Mouse (Mus musculus) limb, embryonic 12.5 days (tissue): ENCODE measurements around the gene Spaca3. TPM values are rescaled to one million over a fixed set of nuclear protein-coding genes. Genes with fewer than 3 reads are reported as not detected.

Experiments
- ATAC-seq: fragments of 200-750 bp; cut with Nextera tagmentation; 2 replicates; pipeline ENCODE4 v1.8.0; 2017; ENCODE audit warnings: low read depth, moderate TSS enrichment; ENCODE audit not compliant: insufficient number of reproducible peaks, insufficient read depth, low FRiP score, low TSS enrichment
- H3K27ac ChIP-seq: fragments of 300-500 bp; sonication (generic); 2 replicates; pipeline ENCODE4 v1.5.1; 2016; ENCODE audit warnings: mild to moderate bottlenecking, moderate library complexity
- H3K27me3 ChIP-seq: fragments of 300-500 bp; sonication (generic); 2 replicates; pipeline ENCODE4 v1.6.1; 2016; ENCODE audit warnings: mild to moderate bottlenecking, moderate library complexity
- H3K36me3 ChIP-seq: fragments of 300-500 bp; sonication (generic); 2 replicates; pipeline ENCODE4 v1.6.1; 2016; ENCODE audit warnings: mild to moderate bottlenecking, moderate library complexity
- H3K4me1 ChIP-seq: fragments of 300-500 bp; sonication (generic); replicated peaks from 2 replicates; pipeline ENCODE4 v1.6.1; 2016
- H3K4me2 ChIP-seq: fragments of 300-500 bp; sonication (generic); 2 replicates; pipeline ENCODE4 v1.6.1; 2016; ENCODE audit warnings: mild to moderate bottlenecking, moderate library complexity
- H3K4me3 ChIP-seq: fragments of 300-500 bp; sonication (generic); replicated peaks from 2 replicates; pipeline ENCODE4 v1.5.1; 2016; ENCODE audit warnings: mild to moderate bottlenecking
- H3K9ac ChIP-seq: fragments of 300-500 bp; sonication (generic); replicated peaks from 2 replicates; pipeline ENCODE4 v1.6.1; 2016; ENCODE audit warnings: mild to moderate bottlenecking, moderate library complexity
- H3K9me3 ChIP-seq: fragments of 300-500 bp; sonication (generic); 2 replicates; pipeline ENCODE4 v1.6.1; 2016; ENCODE audit warnings: mild to moderate bottlenecking, moderate library complexity
- whole genome bisulfite sequencing: fragments of 180-500 bp; shearing (Covaris S2); methylation state at CpG from one replicate; pipeline ENCODE4 v1.1.7; 2016; 5-methylcytosine and 5-hydroxymethylcytosine counted together
- polyA plus RNA-seq: library from polyadenylated mRNA; unstranded; fragments of >200 nt; fragmentation: Nextera tagmentation; extraction: Ambion mirVana; gene quantifications from 2 replicates; pipeline ENCODE4 v1.2.1, GENCODE M21; 2016

Gene Spaca3
- polyA plus RNA-seq, 1 experiment from 2014 or later = not detected

GRCm38 (mm10) chr11:80868039-80868438, 9.9 kb downstream of the Spaca3 start:
- Histone ChIP-seq H3K9ac (no peak overlapping the region), H3K36me3 (no peaks in the 10 kb centered on the region), H3K4me1 (no peaks in the 10 kb centered on the region), H3K27ac (no peak overlapping the region), H3K9me3 (no peaks in the 10 kb centered on the region), H3K4me2 (no peak overlapping the region), H3K27me3 (no peaks in the 10 kb centered on the region), H3K4me3 (no peak overlapping the region)
- ATAC-seq = no peak
- 93% methylated on average over 1 of the region's 1 CpGs for WGBS

- 63% methylated on average over 17 of the region's 17 CpGs for WGBS
- Histone ChIP-seq H3K9ac (no peak overlapping the region), H3K27me3 (no peaks in the 10 kb centered on the region), H3K27ac (no peak overlapping the region), H3K4me2 (no peak overlapping the region), H3K4me3 (no peak overlapping the region), H3K4me1 (no peaks in the 10 kb centered on the region), H3K9me3 (no peaks in the 10 kb centered on the region), H3K36me3 (no peaks in the 10 kb centered on the region)
- ATAC-seq = no peak
Observed at GRCm38 (mm10) chr11:80872509-80873474, 14.6 kb downstream of the Spaca3 start.

GRCm38 (mm10) chr11:80877131-80877651, 19.0 kb downstream of the Spaca3 start:
- Histone ChIP-seq H3K9me3 (no peaks in the 10 kb centered on the region), H3K4me1 (no peaks in the 10 kb centered on the region), H3K27me3 (no peaks in the 10 kb centered on the region), H3K4me3 (no peak overlapping the region), H3K27ac (peak overlapping the region; percentile 8; the same call in 1 of the 2 replicates), H3K9ac (no peak overlapping the region), H3K4me2 (no peak overlapping the region), H3K36me3 (no peaks in the 10 kb centered on the region)
- 65% methylated on average over 11 of the region's 11 CpGs for WGBS
- no peak for ATAC-seq

GRCm38 (mm10) chr11:80878026-80878425, 19.9 kb downstream of the Spaca3 start:
- H3K9ac ChIP-seq = no peak overlapping the region
- H3K4me3 ChIP-seq = no peak overlapping the region
- no peaks in the 10 kb centered on the region for H3K9me3 ChIP-seq
- WGBS = 82% methylated on average over 2 of the region's 2 CpGs
- no peaks in the 10 kb centered on the region for H3K4me1 ChIP-seq
- H3K27ac ChIP-seq = no peak overlapping the region
- H3K36me3 ChIP-seq = no peaks in the 10 kb centered on the region
- no peak overlapping the region for H3K4me2 ChIP-seq
- no peak for ATAC-seq
- no peaks in the 10 kb centered on the region for H3K27me3 ChIP-seq

GRCm38 (mm10) chr11:80882229-80882810, 24.2 kb downstream of the Spaca3 start:
- H3K9ac ChIP-seq = no peak overlapping the region
- no peaks in the 10 kb centered on the region for H3K4me1 ChIP-seq
- 87% methylated on average over 7 of the region's 7 CpGs for WGBS
- H3K27me3 ChIP-seq = no peaks in the 10 kb centered on the region; the same call in 1 of the 2 replicates
- ATAC-seq = no peak
- no peaks in the 10 kb centered on the region for H3K9me3 ChIP-seq
- no peak overlapping the region for H3K4me2 ChIP-seq
- no peak overlapping the region for H3K27ac ChIP-seq
- H3K36me3 ChIP-seq = no peaks in the 10 kb centered on the region
- no peak overlapping the region for H3K4me3 ChIP-seq

GRCm38 (mm10) chr11:80884521-80885231, 26.5 kb downstream of the Spaca3 start:
- no peaks in the 10 kb centered on the region for H3K36me3 ChIP-seq
- WGBS = 83% methylated on average over 6 of the region's 6 CpGs
- H3K27ac ChIP-seq = no peak overlapping the region
- peaks cover 6% of the 10 kb centered on the region; the same call in 1 of the 2 replicates for H3K27me3 ChIP-seq
- H3K9ac ChIP-seq = no peak overlapping the region
- no peak for ATAC-seq
- H3K4me2 ChIP-seq = no peak overlapping the region
- no peaks in the 10 kb centered on the region for H3K9me3 ChIP-seq
- H3K4me3 ChIP-seq = no peak overlapping the region
- no peaks in the 10 kb centered on the region for H3K4me1 ChIP-seq

GRCm38 (mm10) chr11:80886365-80886764, 28.2 kb downstream of the Spaca3 start:
- no peak for ATAC-seq
- Histone ChIP-seq H3K27ac (no peak overlapping the region), H3K4me2 (no peak overlapping the region), H3K36me3 (no peaks in the 10 kb centered on the region), H3K9me3 (no peaks in the 10 kb centered on the region), H3K4me3 (no peak overlapping the region), H3K4me1 (no peaks in the 10 kb centered on the region), H3K9ac (no peak overlapping the region), H3K27me3 (peaks cover 16% of the 10 kb centered on the region; the same call in 1 of the 2 replicates)
- WGBS = 75% methylated on average over 7 of the region's 7 CpGs

- Histone ChIP-seq H3K4me1 (no peaks in the 10 kb centered on the region), H3K36me3 (no peaks in the 10 kb centered on the region), H3K27me3 (peaks cover 16% of the 10 kb centered on the region; the same call in 1 of the 2 replicates), H3K9me3 (no peaks in the 10 kb centered on the region), H3K4me2 (no peak overlapping the region), H3K27ac (no peak overlapping the region), H3K4me3 (no peak overlapping the region), H3K9ac (no peak overlapping the region)
- ATAC-seq = no peak
- whole genome bisulfite sequencing = 59% methylated on average over 3 of the region's 3 CpGs
Observed at GRCm38 (mm10) chr11:80887021-80887420, 28.9 kb downstream of the Spaca3 start.

- no peak overlapping the region for H3K27ac ChIP-seq
- H3K36me3 ChIP-seq = no peaks in the 10 kb centered on the region
- H3K9ac ChIP-seq = no peak overlapping the region
- 11% methylated on average over 7 of the region's 7 CpGs for WGBS
- no peak overlapping the region for H3K4me3 ChIP-seq
- peaks cover 20% of the 10 kb centered on the region; the same call in 1 of the 2 replicates for H3K27me3 ChIP-seq
- H3K4me2 ChIP-seq = no peak overlapping the region
- ATAC-seq = no peak
- H3K4me1 ChIP-seq = no peaks in the 10 kb centered on the region
- no peaks in the 10 kb centered on the region for H3K9me3 ChIP-seq
Observed at GRCm38 (mm10) chr11:80889336-80890063, 31.3 kb downstream of the Spaca3 start.

- WGBS = 91% methylated on average over 3 of the region's 3 CpGs
- Histone ChIP-seq H3K9me3 (no peaks in the 10 kb centered on the region), H3K27ac (no peak overlapping the region), H3K9ac (no peak overlapping the region), H3K4me1 (no peaks in the 10 kb centered on the region), H3K27me3 (peaks cover 7% of the 10 kb centered on the region; the same call in 1 of the 2 replicates), H3K4me2 (no peak overlapping the region), H3K36me3 (no peaks in the 10 kb centered on the region), H3K4me3 (no peak overlapping the region)
- ATAC-seq = no peak
Observed at GRCm38 (mm10) chr11:80895853-80896252, 37.7 kb downstream of the Spaca3 start.
